Mouse (Mus musculus): ENCODE data around the gene Xlr5a.
"Not testable (repeated sequence)": the region's sequence is repeated elsewhere in the genome, so short reads cannot be mapped to it uniquely, and the experiment has no call there.

Gene Xlr5a

GRCm38 (mm10) chrX:73292876-73293275 is at the start of gene Xlr5a, which contains the start of gene Xlr5c:
Gene Xlr5a, minus strand, starts transcription at chrX:73292976.
Gene Xlr5c, minus strand, starts transcription at chrX:73292976.
- DNase-seq, result not testable (repeated sequence)

- DNase-seq, result peak; percentile 70
Measured at GRCm38 (mm10) chrX:73342483-73342895, 49.7 kb upstream of the Xlr5a start, which contains the start of gene Zfp275. Gene Zfp275, plus strand, starts transcription at chrX:73342621.

GRCm38 (mm10) chrX:73342068-73342467 is 49.3 kb upstream of the Xlr5a start:
- peak; percentile 1 for DNase-seq

GRCm38 (mm10) chrX:73341473-73341872 is 48.7 kb upstream of the Xlr5a start:
- no peak for DNase-seq

- DNase-seq, result no peak
Measured at GRCm38 (mm10) chrX:73336740-73337139, 44.0 kb upstream of the Xlr5a start, which contains the start of gene Gm45015. Gene Gm45015, minus strand, starts transcription at chrX:73336840.

- no peak for DNase-seq
Measured at GRCm38 (mm10) chrX:73333548-73333947, 40.8 kb upstream of the Xlr5a start.

GRCm38 (mm10) chrX:73327215-73327614 is 34.4 kb upstream of the Xlr5a start:
- no peak for DNase-seq

GRCm38 (mm10) chrX:73321029-73321428 is 28.3 kb upstream of the Xlr5a start:
- no peak for DNase-seq

GRCm38 (mm10) chrX:73312522-73312921 is 19.7 kb upstream of the Xlr5a start:
- DNase-seq, result peak; percentile 38

GRCm38 (mm10) chrX:73295745-73296144 is 3.0 kb upstream of the Xlr5a start:
- DNase-seq, result peak; percentile 32

GRCm38 (mm10) chrX:73265270-73265669 is 27.5 kb downstream of the Xlr5a start, which contains the start of gene Xlr3c:
Gene Xlr3c, minus strand, starts transcription at chrX:73265390.
- DNase-seq, result not testable (repeated sequence)

- not testable (repeated sequence) for DNase-seq
Measured at GRCm38 (mm10) chrX:73262428-73262827, 30.3 kb downstream of the Xlr5a start.

- not testable (repeated sequence) for DNase-seq
Measured at GRCm38 (mm10) chrX:73242821-73243325, 49.9 kb downstream of the Xlr5a start, which contains the start of gene Xlr4c. Gene Xlr4c, minus strand, starts transcription at chrX:73243130.

- DNase-seq, result no peak
Measured at GRCm38 (mm10) chrX:73229288-73229687, 63.5 kb downstream of the Xlr5a start.

- peak; percentile 66 for DNase-seq
Measured at GRCm38 (mm10) chrX:73228606-73229214, 64.1 kb downstream of the Xlr5a start.

- peak; percentile 85 for DNase-seq
Measured at GRCm38 (mm10) chrX:73227914-73228605, 64.7 kb downstream of the Xlr5a start, which contains the start of gene F8a. Gene F8a, plus strand, starts transcription at chrX:73228291.

- no peak for DNase-seq
Measured at GRCm38 (mm10) chrX:73225365-73225764, 67.4 kb downstream of the Xlr5a start.

GRCm38 (mm10) chrX:73213819-73214564 is 78.8 kb downstream of the Xlr5a start, which contains the start of gene Xlr4b:
Gene Xlr4b, plus strand, starts transcription at chrX:73214333.
- DNase-seq, result not testable (repeated sequence)

- DNase-seq, result peak; percentile 34
Measured at GRCm38 (mm10) chrX:73191934-73192333, 100.8 kb downstream of the Xlr5a start, which contains the start of gene Xlr3b. Gene Xlr3b, plus strand, starts transcription at chrX:73192207.

- DNase-seq, result not testable (repeated sequence)
Measured at GRCm38 (mm10) chrX:73176889-73177288, 115.9 kb downstream of the Xlr5a start, which contains the start of gene Spin2d. Gene Spin2d, minus strand, starts transcription at chrX:73176989.

GRCm38 (mm10) chrX:73149350-73149749 is 143.4 kb downstream of the Xlr5a start, which contains the start of gene DXBay18:
Gene DXBay18, minus strand, starts transcription at chrX:73149450.
- not testable (repeated sequence) for DNase-seq

- DNase-seq, result not testable (repeated sequence)
Measured at GRCm38 (mm10) chrX:73148496-73148895, 144.3 kb downstream of the Xlr5a start, which contains the start of gene Xlr5b. Gene Xlr5b, plus strand, starts transcription at chrX:73148796.

All from kidney, adult 9 months (tissue).